Mouse (Mus musculus): ENCODE measurements around the gene Dop1b. TPM values are rescaled to one million over a fixed set of nuclear protein-coding genes. Genes with fewer than 3 reads are reported as not detected.
"Not testable (repeated sequence)": the region's sequence is repeated elsewhere in the genome, so short reads cannot be mapped to it uniquely, and the experiment has no call there.

Gene Dop1b
- polyA plus RNA-seq, 1 experiment = 38.7 TPM

DNA sequence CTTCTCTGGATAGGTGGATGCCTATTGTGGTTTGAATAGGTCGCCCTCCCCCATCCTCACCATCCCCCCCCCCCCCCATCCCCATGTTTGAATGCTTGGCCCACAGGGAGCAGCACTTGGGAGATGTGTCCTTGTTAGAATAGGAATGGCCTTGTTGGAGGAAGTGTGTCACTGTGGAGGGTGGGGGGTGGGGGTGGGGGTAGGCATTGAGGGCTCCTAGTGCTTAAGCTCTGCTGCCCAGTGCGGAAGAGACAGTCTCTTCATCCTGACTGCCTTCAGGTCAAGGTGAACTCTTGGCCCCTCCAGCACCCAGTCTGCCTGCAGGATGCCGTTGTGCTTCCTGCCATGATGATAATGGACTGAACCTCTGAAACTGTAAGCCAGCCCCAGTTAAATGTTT is 110.0 kb downstream of the Dop1b start:
- no peak for DNase-seq (ENCODE audit: low read depth, low spot score)
- 95% methylated on average over 3 of the region's 3 CpGs for WGBS

DNA sequence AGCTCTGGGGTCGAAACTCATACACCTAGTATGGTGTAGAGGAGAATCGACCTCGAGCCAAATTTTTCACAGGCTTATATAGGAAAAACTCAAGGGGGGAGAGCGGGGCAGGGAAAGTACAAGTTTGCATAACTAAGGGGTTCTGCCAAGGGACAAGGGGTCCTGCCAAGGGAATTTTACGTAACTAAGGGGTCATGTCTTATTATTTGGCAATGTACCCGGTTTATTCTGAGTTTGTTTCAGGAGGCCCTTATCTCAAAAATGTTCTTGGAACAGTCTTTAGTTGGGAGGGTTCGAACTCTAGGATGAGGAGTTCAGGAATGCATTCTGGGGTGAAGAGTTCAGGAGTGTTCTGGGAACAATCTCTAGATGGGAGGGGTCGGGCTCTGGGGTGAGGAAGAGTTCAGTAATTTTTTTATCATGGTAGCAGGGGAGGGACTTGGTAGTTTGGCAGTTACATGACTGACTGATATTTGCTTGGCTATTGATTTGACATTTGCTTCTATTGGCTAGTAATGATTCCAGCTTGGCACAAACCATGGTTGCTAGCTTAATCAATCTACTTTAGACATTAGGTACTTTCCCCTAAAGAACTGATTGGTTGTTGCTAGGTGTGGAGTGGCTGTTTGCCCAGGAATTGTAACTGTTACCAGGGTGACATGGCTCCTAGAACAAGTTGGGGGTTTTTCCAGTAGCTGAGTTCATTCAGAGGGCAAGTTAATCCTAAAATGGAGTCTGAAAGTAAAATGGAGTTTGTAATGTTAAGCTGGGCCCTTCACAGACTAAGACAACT is 110.9 kb downstream of the Dop1b start:
- DNase-seq (ENCODE audit: low read depth, low spot score) = not testable (repeated sequence)
- WGBS = 76% methylated on average over 5 of the region's 8 CpGs

GRCm38 (mm10) chr16:93824799-93825198 is 113.1 kb downstream of the Dop1b start:
- WGBS = 86% methylated on average over 4 of the region's 4 CpGs
- no peak for DNase-seq (ENCODE audit: low read depth, low spot score)

- 95% methylated on average over 4 of the region's 4 CpGs for WGBS
- no peak for DNase-seq (ENCODE audit: low read depth, low spot score)
These were observed 113.8 kb downstream of the Dop1b start for GRCm38 (mm10) chr16:93825463-93825862.

GRCm38 (mm10) chr16:93826054-93826453 is 114.3 kb downstream of the Dop1b start:
- no peak for DNase-seq (ENCODE audit: low read depth, low spot score)
- 88% methylated on average over 11 of the region's 11 CpGs for WGBS

GRCm38 (mm10) chr16:93826478-93826877 is 114.8 kb downstream of the Dop1b start:
- 67% methylated on average over 5 of the region's 5 CpGs for WGBS
- DNase-seq (ENCODE audit: low read depth, low spot score) = not testable (repeated sequence)

- no peak for DNase-seq (ENCODE audit: low read depth, low spot score)
- WGBS = 90% methylated on average over 6 of the region's 6 CpGs
These were observed 115.2 kb downstream of the Dop1b start for GRCm38 (mm10) chr16:93826909-93827308.

DNA sequence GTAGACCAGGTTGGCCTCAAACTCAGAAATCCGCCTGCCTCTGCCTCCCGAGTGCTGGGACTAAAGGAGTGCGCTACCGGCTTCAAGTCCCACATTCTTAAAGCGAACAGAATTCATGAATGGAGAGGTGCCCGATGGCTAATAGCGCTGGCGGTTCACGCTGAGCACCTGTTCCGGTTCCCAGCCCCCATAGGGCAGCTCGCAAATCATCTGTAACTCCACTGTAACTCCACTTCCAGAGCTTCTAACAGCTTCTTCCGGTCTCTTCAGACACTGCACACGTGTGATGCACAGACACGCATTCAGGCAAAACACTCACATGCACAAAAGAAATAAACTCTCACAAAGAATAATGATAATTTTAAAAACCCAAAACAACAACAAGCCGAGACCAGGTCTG is 117.8 kb downstream of the Dop1b start:
- WGBS = 95% methylated on average over 15 of the region's 15 CpGs
- no peak for DNase-seq (ENCODE audit: low read depth, low spot score)

DNA sequence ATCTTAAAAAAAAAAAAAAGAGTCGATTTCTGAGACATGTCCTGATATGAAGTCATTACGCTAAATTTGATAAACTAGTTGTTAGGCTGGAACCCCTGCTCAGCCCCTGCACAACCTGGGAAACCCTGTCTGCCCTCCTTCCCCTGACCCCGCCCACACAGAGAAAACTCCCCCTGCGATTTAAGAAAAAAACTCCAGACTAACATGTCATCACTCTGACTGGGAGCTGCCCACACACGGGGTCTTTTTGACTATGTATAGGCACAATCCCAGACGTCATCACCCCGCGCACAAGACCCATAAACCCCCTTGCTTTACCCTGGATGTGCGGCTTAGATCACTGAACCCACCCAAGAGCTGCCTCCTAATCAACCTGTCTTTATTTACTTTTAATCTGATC is 118.4 kb downstream of the Dop1b start:
- no peak for DNase-seq (ENCODE audit: low read depth, low spot score)
- 87% methylated on average over 9 of the region's 9 CpGs for WGBS

DNA sequence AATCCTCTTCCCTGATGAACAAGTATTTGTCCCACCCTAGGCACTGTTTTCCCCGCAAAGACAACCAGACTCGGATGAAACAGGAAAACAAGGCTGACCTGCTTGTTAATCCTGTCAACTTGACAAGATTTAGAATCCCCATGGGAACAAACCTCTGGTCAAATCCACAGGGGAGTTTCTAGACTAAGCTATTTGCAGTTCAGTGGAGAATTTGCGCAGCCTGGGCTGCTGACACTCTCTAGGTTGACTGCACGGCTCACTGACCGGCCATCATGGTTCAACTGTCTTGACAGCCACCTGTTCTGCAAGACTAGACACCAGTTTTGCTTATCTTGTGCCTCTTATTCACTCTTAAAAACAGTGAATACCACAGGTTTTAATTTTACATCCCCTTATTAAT is 119.2 kb downstream of the Dop1b start:
- no peak for DNase-seq (ENCODE audit: low read depth, low spot score)
- 84% methylated on average over 5 of the region's 5 CpGs for WGBS

DNA sequence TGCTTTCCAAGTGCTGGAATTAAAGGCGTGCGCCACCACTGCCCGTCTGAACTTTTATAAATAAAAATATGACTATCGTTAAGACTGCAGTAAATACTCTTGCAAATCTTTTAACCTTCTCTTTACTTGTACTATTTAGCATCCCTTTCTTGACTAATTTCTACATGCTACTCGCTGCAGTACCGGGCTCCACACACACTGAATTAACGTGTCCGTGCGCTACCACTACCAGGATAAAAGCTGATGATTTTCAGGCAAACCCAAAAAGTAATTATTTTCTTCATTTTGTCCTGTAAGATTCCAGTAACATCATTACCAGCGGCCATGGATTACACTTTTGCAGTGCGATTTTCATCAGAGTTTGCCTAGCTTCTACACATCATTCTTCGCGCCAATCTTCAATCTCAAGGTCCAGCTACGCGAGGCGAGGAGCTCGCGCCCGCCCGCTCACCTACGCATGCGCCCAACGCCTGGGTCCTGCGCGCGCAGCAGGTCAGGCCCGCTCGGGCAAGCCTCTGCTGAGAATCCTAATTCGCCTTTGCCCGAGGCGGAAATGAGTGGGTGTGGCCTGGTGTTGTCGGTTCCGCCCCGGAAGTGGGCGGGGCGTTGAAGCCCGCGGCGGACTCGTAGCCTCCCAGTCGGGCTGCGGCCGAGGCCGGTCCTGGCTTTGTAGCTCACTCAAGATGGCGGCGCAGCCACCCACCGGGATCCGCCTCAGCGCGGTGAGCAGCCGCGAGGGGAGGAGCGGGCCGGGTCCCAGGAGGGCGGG is 120.1 kb downstream of the Dop1b start, which contains the start of gene Morc3:
Gene Morc3 (plus strand): TSS at position 495 of the 769 bp plus-strand sequence.
- 11% methylated on average over 55 of the region's 55 CpGs for WGBS
- peak; percentile 99 for DNase-seq (ENCODE audit: low read depth, low spot score)

- no peak for DNase-seq (ENCODE audit: low read depth, low spot score)
- under 1% methylated on average over 61 of the region's 69 CpGs for WGBS
These were observed 121.0 kb downstream of the Dop1b start for GRCm38 (mm10) chr16:93832451-93833276.

GRCm38 (mm10) chr16:93833551-93833950 is 121.8 kb downstream of the Dop1b start:
- 73% methylated on average over 6 of the region's 6 CpGs for WGBS
- DNase-seq (ENCODE audit: low read depth, low spot score) = no peak

- DNase-seq (ENCODE audit: low read depth, low spot score) = no peak
- 58% methylated on average over 2 of the region's 2 CpGs for WGBS
These were observed 122.4 kb downstream of the Dop1b start for GRCm38 (mm10) chr16:93834076-93834475.

GRCm38 (mm10) chr16:93839049-93839448 is 127.3 kb downstream of the Dop1b start:
- no peak for DNase-seq (ENCODE audit: low read depth, low spot score)
- WGBS = 35% methylated on average over 1 of the region's 1 CpGs

- no peak for DNase-seq (ENCODE audit: low read depth, low spot score)
- WGBS = 94% methylated on average over 3 of the region's 3 CpGs
These were observed 138.8 kb downstream of the Dop1b start for GRCm38 (mm10) chr16:93850527-93850926.

DNA sequence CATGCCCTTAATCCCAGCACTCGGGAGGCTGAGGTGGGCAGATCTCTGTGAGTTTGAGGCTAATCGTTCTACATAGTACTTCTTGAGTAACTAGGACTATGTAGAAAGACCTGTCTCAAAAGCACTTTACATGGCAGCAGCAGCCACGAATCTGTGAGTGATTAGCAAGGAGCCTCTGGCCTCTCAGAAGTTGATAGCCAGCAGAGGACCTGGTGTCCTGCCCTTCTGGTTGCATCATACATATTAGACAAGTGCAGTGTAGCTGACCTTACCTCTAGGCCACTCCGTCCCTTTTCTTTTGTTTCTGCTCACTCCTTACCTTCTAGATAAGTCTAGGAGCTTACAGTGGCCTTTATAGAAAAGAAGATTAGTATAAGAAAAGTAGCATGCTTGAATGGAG is 148.3 kb downstream of the Dop1b start:
- WGBS = 90% methylated on average over 4 of the region's 4 CpGs
- no peak for DNase-seq (ENCODE audit: low read depth, low spot score)
